14 mouse cellular contexts compared by ENCODE assay signal in genomic region chr3:157105580-157106264, GRCm38 (mm10).
A peak's percentile ranks its signal among the peaks of the same experiment; 100 is the strongest.
DNase-seq lines count a peak whose midpoint lies in the region; ATAC-seq and TF ChIP-seq lines count a peak whose summit lies in the region.
"Had no signal": no experiment of that assay in that cellular context is flagged by ENCODE, and none has a peak within 500 bp of the region (broad histone marks: within the 10 kb centered on the region; RNA-seq: fewer than 3 reads in every experiment).

No protein-coding gene starts in this region.

- H3K36me3 ChIP-seq in kidney, embryonic 16.5 days (ENCODE audit: insufficient read depth, low read length) = no peaks in the 10 kb centered on the region
- H3K36me3 ChIP-seq: forebrain, embryonic 10.5 days; midbrain, embryonic 10.5 days had no signal

- H3K27me3 ChIP-seq in kidney, embryonic 16.5 days (ENCODE audit: insufficient read depth, low read length) = no peaks in the 10 kb centered on the region

- H3K4me3 ChIP-seq in kidney, embryonic 16.5 days (ENCODE audit: low read length) = no peak overlapping the region
- H3K4me3 ChIP-seq: forebrain, embryonic 10.5 days; midbrain, embryonic 10.5 days had no signal

- no peak overlapping the region for H3K4me2 ChIP-seq in kidney, embryonic 16.5 days (replicated peaks; ENCODE audit: low read depth, low read length)
- H3K4me2 ChIP-seq: liver, embryonic 11.5 days had no signal

- no peaks in the 10 kb centered on the region for H3K4me1 ChIP-seq in kidney, embryonic 16.5 days (ENCODE audit: insufficient read depth, low read length)

- TF ChIP-seq POLR2A in brain, embryonic 14.5 days (IDR thresholded peaks at IDR 0.05; ENCODE audit: borderline replicate concordance, extremely low read depth, insufficient read depth, insufficient read length, poor library complexity, severe bottlenecking) = no peak

- H3K9ac ChIP-seq in kidney, embryonic 16.5 days (replicated peaks; ENCODE audit: low read length) = no peak overlapping the region

- ATAC-seq in kidney, embryonic 16.5 days (ENCODE audit: low FRiP score, low TSS enrichment) = peak; percentile 65

- peak overlapping the region; percentile 46; the same call in 1 of the 2 replicates for H3K27ac ChIP-seq in kidney, embryonic 16.5 days (ENCODE audit: low read length)
- H3K27ac ChIP-seq: forebrain, embryonic 10.5 days; midbrain, embryonic 10.5 days had no signal

- intact Hi-C loops in heart, postnatal 14 days (cut with DNase I) = no loop called here

- DNase-seq in heart, adult 9 months (ENCODE audit: low spot score in 2 of 2) = peak; percentile 33 to 43
- DNase-seq in heart, postnatal 14 days = no peak
- no peak for DNase-seq in kidney, adult 18-20 months
- DNase-seq in brain, embryonic 14.5 days (ENCODE audit: low read depth) = peak; percentile 15
- DNase-seq in fibroblast of lung, adult 2 months (ENCODE audit: low read depth) = peak; percentile 80
- DNase-seq in adrenal gland, adult 2 months = no peak
- DNase-seq in T-cell, adult 2 months (ENCODE audit: low spot score) = no peak
- DNase-seq: adrenal gland, postnatal 25 days; right cerebral cortex, postnatal 25 days; thymus, postnatal 4 days had no signal

- WGBS in kidney, embryonic 16.5 days = 32% methylated on average over 6 of the region's 6 CpGs

- TF ChIP-seq CTCF in brain, embryonic 14.5 days (IDR thresholded peaks at IDR 0.05; ENCODE audit: borderline replicate concordance, extremely low read depth, insufficient read depth, insufficient read length) = no peak

- H3K9me3 ChIP-seq in kidney, embryonic 16.5 days (ENCODE audit: low read length) = no peaks in the 10 kb centered on the region
- H3K9me3 ChIP-seq: forebrain, embryonic 10.5 days; midbrain, embryonic 10.5 days had no signal

Comparison
In these comparisons a context has a peak if more than half of its experiments do, and no peak if none do; other contexts are left out.
1. DNase-seq: peak in heart, adult 9 months (2 of 2), brain, embryonic 14.5 days (single experiment) and fibroblast of lung, adult 2 months (single experiment); none in heart, postnatal 14 days (0 of 2), kidney, adult 18-20 months (single experiment), adrenal gland, adult 2 months (single experiment) and T-cell, adult 2 months (single experiment).